Mouse (Mus musculus) liver, embryonic 12.5 days (tissue): Measurements from ENCODE around the gene Prkg1. TPM values are rescaled to one million over a fixed set of nuclear protein-coding genes. Genes with fewer than 3 reads are reported as not detected.
"Not testable (repeated sequence)": the region's sequence is repeated elsewhere in the genome, so short reads cannot be mapped to it uniquely, and the experiment has no call there.

ENCODE experiments used
- ATAC-seq: fragments of 200-750 bp; cut with Nextera tagmentation; 2 replicates; pipeline ENCODE4 v1.8.0; 2017; ENCODE audit warnings: moderate number of reproducible peaks, mild to moderate bottlenecking, moderate library complexity
- H3K27ac ChIP-seq: fragments of 300-500 bp; sonication (generic); 2 replicates; pipeline ENCODE4 v1.5.1; 2016; ENCODE audit warnings: mild to moderate bottlenecking
- H3K27me3 ChIP-seq: fragments of 300-500 bp; sonication (generic); replicated peaks from 2 replicates; pipeline ENCODE4 v1.6.1; 2016; ENCODE audit warnings: mild to moderate bottlenecking, moderate library complexity
- H3K36me3 ChIP-seq: fragments of 300-500 bp; sonication (generic); 2 replicates; pipeline ENCODE4 v1.6.1; 2016; ENCODE audit warnings: mild to moderate bottlenecking, moderate library complexity
- H3K4me1 ChIP-seq: fragments of 300-500 bp; sonication (generic); 2 replicates; pipeline ENCODE4 v1.6.1; 2016
- H3K4me2 ChIP-seq: fragments of 300-500 bp; sonication (generic); 2 replicates; pipeline ENCODE4 v1.6.1; 2016; ENCODE audit warnings: mild to moderate bottlenecking, moderate library complexity
- H3K4me3 ChIP-seq: fragments of 300-500 bp; sonication (generic); 2 replicates; pipeline ENCODE4 v1.5.1; 2016; ENCODE audit warnings: mild to moderate bottlenecking, moderate library complexity
- H3K9ac ChIP-seq: fragments of 300-500 bp; sonication (generic); 2 replicates; pipeline ENCODE4 v1.6.1; 2016; ENCODE audit warnings: mild to moderate bottlenecking, moderate library complexity
- H3K9me3 ChIP-seq: fragments of 300-500 bp; sonication (generic); replicated peaks from 2 replicates; pipeline ENCODE4 v1.6.1; 2016; ENCODE audit warnings: mild to moderate bottlenecking, moderate library complexity
- WGBS: fragments of 180-500 bp; shearing (Covaris S2); methylation state at CpG from one replicate; pipeline ENCODE4 v1.1.7; 2016; ENCODE audit not compliant: insufficient replicate concordance; 5-methylcytosine and 5-hydroxymethylcytosine counted together
- polyA plus RNA-seq: library from polyadenylated mRNA; unstranded; fragments of >200 nt; fragmentation: Nextera tagmentation; extraction: Ambion mirVana; gene quantifications from 2 replicates; pipeline ENCODE4 v1.2.1, GENCODE M21; 2016

The Prkg1 gene
- polyA plus RNA-seq, 1 experiment from 2014 or later = 1.4 TPM

GRCm38 (mm10) chr19:30554467-30554881, 1210.4 kb downstream of the Prkg1 start:
- H3K27me3 ChIP-seq = peaks cover 45% of the 10 kb centered on the region
- H3K9ac ChIP-seq = no peak overlapping the region
- 2% methylated on average over 12 of the region's 12 CpGs for WGBS
- H3K4me1 ChIP-seq = 0 out of 2 replicates have a peak, but pooled peaks cover 5% of the 10 kb centered on the region
- H3K9me3 ChIP-seq = no peaks in the 10 kb centered on the region
- H3K4me2 ChIP-seq = peak overlapping the region; percentile 52
- H3K27ac ChIP-seq = no peak overlapping the region
- no peak for ATAC-seq
- no peaks in the 10 kb centered on the region for H3K36me3 ChIP-seq
- H3K4me3 ChIP-seq = peak overlapping the region; percentile 17; the same call in 1 of the 2 replicates

GRCm38 (mm10) chr19:30553740-30554139, 1211.1 kb downstream of the Prkg1 start:
- no peak for ATAC-seq
- no peaks in the 10 kb centered on the region for H3K9me3 ChIP-seq
- H3K4me3 ChIP-seq = no peak overlapping the region
- H3K27me3 ChIP-seq = peaks cover 52% of the 10 kb centered on the region
- no peak overlapping the region for H3K27ac ChIP-seq
- WGBS = 12% methylated on average over 4 of the region's 4 CpGs
- H3K9ac ChIP-seq = no peak overlapping the region
- H3K4me2 ChIP-seq = no peak overlapping the region
- H3K4me1 ChIP-seq = 0 out of 2 replicates have a peak, but pooled peaks cover 8% of the 10 kb centered on the region
- H3K36me3 ChIP-seq = no peaks in the 10 kb centered on the region

DNA sequence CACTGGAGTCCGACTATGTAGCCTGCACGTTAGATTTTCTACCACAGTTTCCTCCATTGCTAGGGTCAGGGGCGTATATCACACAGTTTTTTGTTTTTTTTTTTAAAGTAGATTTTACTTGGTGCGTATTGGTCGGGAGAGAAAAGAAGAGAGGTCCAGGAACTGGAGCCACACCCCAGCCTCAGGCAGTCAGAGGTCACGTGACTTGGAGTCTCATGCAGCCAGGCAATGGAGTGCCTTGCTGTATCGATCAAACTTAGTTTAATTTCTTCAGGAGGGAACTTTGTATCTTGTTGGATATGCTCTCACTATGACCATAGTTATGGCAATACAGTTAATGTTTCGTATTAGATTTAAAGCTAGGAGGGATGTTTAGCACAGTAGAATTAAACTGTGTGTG, 1212.6 kb downstream of the Prkg1 start:
- H3K4me2 ChIP-seq = no peak overlapping the region
- WGBS = 35% methylated on average over 8 of the region's 8 CpGs
- no peak overlapping the region for H3K4me3 ChIP-seq
- no peak overlapping the region for H3K27ac ChIP-seq
- no peak for ATAC-seq
- no peaks in the 10 kb centered on the region for H3K9me3 ChIP-seq
- H3K27me3 ChIP-seq = peaks cover 67% of the 10 kb centered on the region
- H3K9ac ChIP-seq = no peak overlapping the region
- H3K36me3 ChIP-seq = no peaks in the 10 kb centered on the region
- 0 out of 2 replicates have a peak, but pooled peaks cover 8% of the 10 kb centered on the region for H3K4me1 ChIP-seq

DNA sequence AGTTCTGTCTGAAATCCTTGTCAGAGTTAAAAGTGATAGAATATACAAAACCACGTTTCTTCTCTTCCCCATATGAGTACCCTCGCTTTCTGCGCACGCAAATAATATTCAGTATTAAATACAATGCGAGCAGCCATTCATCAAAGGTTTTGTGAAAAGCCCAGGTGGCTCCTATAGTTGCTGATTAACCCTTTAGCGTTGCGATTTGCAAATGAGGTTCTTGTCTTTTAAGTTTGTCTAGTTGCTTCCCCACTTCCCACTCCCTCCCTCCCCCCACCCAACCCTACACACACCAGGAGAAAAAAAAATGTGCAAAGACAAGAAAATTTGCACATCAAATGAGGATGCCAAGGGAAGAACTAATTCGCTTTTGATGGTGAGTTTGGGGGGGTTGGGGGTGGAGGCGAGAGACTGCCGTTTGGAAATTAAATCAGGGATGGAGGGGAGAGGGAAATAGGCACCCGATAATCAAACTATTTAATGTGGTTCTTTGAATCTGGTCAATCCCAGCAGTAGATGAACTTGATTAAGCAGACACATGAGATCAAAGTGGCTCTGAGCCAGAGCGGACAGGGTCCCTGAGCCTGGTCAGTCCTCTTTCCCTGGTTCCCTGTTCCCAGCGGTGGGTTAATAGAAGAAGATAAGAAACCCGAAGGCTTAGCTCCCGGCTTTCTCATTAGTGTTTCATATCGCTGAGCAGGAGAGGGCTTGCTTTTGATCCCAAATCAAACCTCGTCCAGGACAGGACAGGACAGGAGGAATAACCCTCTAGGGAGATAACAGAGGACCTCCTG, 1214.8 kb downstream of the Prkg1 start:
- Histone ChIP-seq H3K9ac (no peak overlapping the region), H3K4me3 (peak overlapping the region; percentile 37; the same call in 1 of the 2 replicates), H3K27ac (no peak overlapping the region), H3K4me2 (peak overlapping the region; percentile 53), H3K9me3 (no peaks in the 10 kb centered on the region), H3K27me3 (peaks cover 75% of the 10 kb centered on the region), H3K4me1 (0 out of 2 replicates have a peak, but pooled peaks cover 8% of the 10 kb centered on the region), H3K36me3 (no peaks in the 10 kb centered on the region)
- WGBS = 4% methylated on average over 17 of the region's 17 CpGs
- no peak for ATAC-seq

GRCm38 (mm10) chr19:30549044-30549853, 1215.6 kb downstream of the Prkg1 start, which contains the start of gene Dkk1:
Gene Dkk1 (minus strand): TSS chr19:30549665.
- H3K9me3 ChIP-seq = no peaks in the 10 kb centered on the region
- H3K9ac ChIP-seq = no peak within 1 kb of the TSS
- H3K4me1 ChIP-seq = 0 out of 2 replicates have a peak, but pooled peaks cover 4% of the 10 kb centered on the region
- H3K27ac ChIP-seq = no peak within 1 kb of the TSS
- H3K4me2 ChIP-seq = peak within 1 kb of the TSS; percentile 53
- peak within 1 kb of the TSS; percentile 37 for H3K4me3 ChIP-seq
- 2% methylated on average over 26 of the region's 26 CpGs for WGBS
- H3K36me3 ChIP-seq = no peaks in the 10 kb centered on the region
- ATAC-seq = peak; percentile 27; the same call in 1 of the 2 replicates
- peaks cover 72% of the 10 kb centered on the region for H3K27me3 ChIP-seq

DNA sequence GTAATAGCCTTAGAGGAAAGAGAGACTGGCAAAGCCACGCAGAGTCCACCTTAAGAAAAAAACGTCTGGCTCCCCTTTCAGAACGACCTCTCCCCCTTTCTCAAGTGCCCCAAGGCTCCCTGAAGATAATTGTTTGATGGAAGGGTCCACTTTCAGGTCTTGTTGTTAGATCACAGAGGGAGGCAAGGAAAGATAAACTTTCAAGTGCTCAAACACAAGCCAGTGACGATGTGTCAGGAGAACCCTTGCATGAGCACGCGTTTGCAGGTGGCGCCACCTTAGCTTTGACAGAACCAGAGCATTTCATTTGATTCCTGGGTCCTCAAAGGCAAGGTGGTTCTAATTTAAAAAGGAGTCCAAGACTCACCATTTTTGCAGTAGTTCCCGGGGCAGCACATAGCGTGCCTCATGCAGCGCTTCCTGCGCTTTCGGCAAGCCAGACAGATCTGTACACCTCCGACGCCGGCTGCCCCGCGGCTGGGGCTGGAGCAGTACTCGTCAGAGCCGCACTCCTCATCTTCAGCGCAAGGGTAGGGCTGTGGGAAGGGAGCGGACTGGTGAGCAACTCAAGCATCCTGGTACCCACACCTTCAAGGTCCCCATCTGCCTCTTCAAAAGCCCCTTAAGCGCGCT, 1216.3 kb downstream of the Prkg1 start:
- 2% methylated on average over 23 of the region's 23 CpGs for WGBS
- no peaks in the 10 kb centered on the region for H3K36me3 ChIP-seq
- H3K4me2 ChIP-seq = peak overlapping the region; percentile 53
- H3K27me3 ChIP-seq = peaks cover 66% of the 10 kb centered on the region
- ATAC-seq = no peak
- no peak overlapping the region for H3K27ac ChIP-seq
- 0 out of 2 replicates have a peak, but pooled peaks cover 3% of the 10 kb centered on the region for H3K4me1 ChIP-seq
- no peaks in the 10 kb centered on the region for H3K9me3 ChIP-seq
- H3K4me3 ChIP-seq = peak overlapping the region; percentile 37
- H3K9ac ChIP-seq = no peak overlapping the region

DNA sequence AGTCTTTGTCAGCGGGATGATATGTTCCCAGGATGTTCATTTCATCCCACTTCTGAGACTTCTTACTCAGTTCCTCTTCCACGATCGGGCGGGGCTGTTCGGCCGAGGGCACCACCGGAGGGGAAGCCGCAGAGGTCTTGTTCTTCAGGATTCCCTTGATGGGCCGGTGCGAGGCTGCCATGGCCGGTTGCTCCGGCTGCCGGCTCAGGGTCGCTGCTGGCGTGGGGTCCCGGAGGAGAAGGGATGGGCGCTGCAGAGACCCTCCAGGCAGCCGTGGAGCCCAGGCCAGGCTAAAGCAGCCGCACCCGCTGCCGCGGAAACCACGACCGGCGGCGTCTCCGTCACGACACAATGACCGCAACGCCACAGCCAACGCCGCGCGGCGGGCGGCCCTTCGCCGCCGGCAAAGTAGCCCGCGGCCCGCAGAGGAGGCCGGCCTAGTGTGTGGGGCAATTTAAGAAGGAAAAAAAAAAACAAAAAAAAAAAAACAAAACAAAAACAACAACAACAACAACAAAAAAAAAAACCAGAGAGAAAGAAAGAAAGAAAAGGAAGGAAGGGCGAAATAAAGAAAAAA, 1225.4 kb downstream of the Prkg1 start:
- not testable (repeated sequence) for H3K9ac ChIP-seq, ATAC-seq

DNA sequence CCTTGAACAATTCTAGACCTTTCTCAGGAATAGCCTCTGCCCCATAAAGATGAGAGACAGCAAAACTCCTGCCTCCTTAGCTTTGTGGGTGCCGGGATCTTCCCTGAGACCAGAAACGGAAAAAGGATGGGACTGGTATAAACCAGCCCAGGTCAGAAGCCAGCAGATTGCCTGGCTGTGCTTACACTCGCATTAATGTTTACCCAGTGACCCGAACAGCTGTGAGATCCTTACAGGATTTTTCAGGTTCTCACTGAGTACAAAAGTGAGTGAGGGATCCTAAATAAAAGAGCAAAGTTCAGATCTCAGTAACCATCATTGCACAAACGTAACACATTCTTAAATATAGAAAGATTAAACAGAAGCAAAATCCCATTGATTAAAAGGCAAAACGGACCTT, 1248.1 kb downstream of the Prkg1 start:
- Histone ChIP-seq H3K4me3 (no peak overlapping the region), H3K36me3 (no peaks in the 10 kb centered on the region), H3K4me1 (no peaks in the 10 kb centered on the region), H3K4me2 (no peak overlapping the region), H3K27ac (no peak overlapping the region), H3K9me3 (no peaks in the 10 kb centered on the region), H3K9ac (no peak overlapping the region), H3K27me3 (no peaks in the 10 kb centered on the region)
- ATAC-seq = no peak
- 52% methylated on average over 6 of the region's 6 CpGs for WGBS

More for the DNA sequence above, 1225.4 kb downstream of the Prkg1 start:
- not testable (repeated sequence) for H3K4me1 ChIP-seq, H3K9me3 ChIP-seq, H3K27ac ChIP-seq, H3K36me3 ChIP-seq
- Histone ChIP-seq H3K4me2 (peak overlapping the region; percentile 59), H3K27me3 (peaks cover 39% of the 10 kb centered on the region), H3K4me3 (peak overlapping the region; percentile 35)
- WGBS = 2% methylated on average over 44 of the region's 44 CpGs

Other genes with a start within 250 kb of the Prkg1 start
- 8.0 and 8.6 TPM in 2 replicates for gene A1cf, start 103.7 kb upstream of the Prkg1 start, polyA plus RNA-seq